Mouse (Mus musculus): ENCODE results near the gene Vmn1r226. TPM values are rescaled to one million over a fixed set of nuclear protein-coding genes. Genes with fewer than 3 reads are reported as not detected.

Vmn1r226 gene
- not detected for polyA plus RNA-seq (2017; shearing (Covaris generic))

DNA sequence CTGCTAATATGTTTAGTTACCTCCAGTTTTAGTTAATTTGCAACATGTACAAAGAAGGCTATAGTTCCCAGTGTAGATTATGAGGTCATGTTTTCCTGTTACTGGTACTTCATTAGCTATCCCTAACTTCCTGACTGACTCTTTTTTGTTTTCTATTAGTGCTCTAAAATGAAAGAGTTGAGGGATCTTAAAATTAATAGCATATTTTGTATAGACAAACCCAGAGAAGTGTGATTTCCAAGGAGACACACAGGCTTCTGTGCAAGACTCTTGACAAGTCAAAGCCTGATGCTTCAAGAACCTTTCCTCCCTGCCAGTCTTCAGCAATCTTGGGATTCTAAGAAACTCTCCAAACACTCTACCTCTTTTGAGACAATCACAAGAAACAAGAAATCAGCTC is at the start of gene Vmn1r226:
Gene Vmn1r226 (plus strand): TSS at position 301 of the 400 bp plus-strand sequence.

DNA sequence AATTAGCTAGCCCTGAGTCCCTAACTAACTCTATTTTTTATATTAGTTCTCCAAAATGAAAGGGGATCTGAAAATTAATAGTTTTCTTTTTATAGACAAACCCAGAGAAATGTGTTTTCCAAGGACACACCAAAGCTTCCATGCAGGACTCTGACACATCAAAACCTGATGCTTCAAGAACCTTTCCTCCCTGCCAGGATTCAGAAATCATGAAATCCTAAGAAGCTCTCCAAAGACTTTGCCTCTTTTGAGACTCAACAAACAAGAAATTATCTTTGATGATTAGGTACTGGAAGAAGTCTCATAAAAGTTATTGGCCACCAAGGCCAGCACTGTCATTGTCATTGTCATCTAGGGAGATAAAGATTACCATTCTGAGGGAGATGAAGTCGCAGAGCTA is 46.9 kb downstream of the Vmn1r226 start, which contains the start of gene Vmn1r227:
Gene Vmn1r227 (plus strand): TSS at position 301 of the 400 bp plus-strand sequence.

Other genes with a start within 250 kb of the Vmn1r226 start
- not detected for gene Vmn2r108, start 201.5 kb upstream of the Vmn1r226 start, polyA plus RNA-seq (2017; shearing (Covaris generic))
- gene Vmn1r225, start 184.7 kb upstream of the Vmn1r226 start, polyA plus RNA-seq (2017; shearing (Covaris generic)), result 0.45 TPM
- gene Vmn2r109, start 118.1 kb upstream of the Vmn1r226 start, polyA plus RNA-seq (2017; shearing (Covaris generic)), result not detected
- not detected for gene Vmn2r110, start 86.4 kb upstream of the Vmn1r226 start, polyA plus RNA-seq (2017; shearing (Covaris generic))
- gene Fpr-rs3, start 58.0 kb upstream of the Vmn1r226 start, polyA plus RNA-seq (2017; shearing (Covaris generic)), result 0.50 TPM
- gene Vmn1r227, start 47.0 kb downstream of the Vmn1r226 start, polyA plus RNA-seq (2017; shearing (Covaris generic)), result 0.07 TPM
- gene Vmn1r228, start 103.3 kb downstream of the Vmn1r226 start, polyA plus RNA-seq (2017; shearing (Covaris generic)), result not detected
- 0.05 TPM for gene Vmn1r229, start 128.7 kb downstream of the Vmn1r226 start, polyA plus RNA-seq (2017; shearing (Covaris generic))
- gene Vmn1r230, start 157.6 kb downstream of the Vmn1r226 start, polyA plus RNA-seq (2017; shearing (Covaris generic)), result not detected
- not detected for gene Vmn1r231, start 222.2 kb downstream of the Vmn1r226 start, polyA plus RNA-seq (2017; shearing (Covaris generic))
- gene Vmn1r232, start 236.9 kb downstream of the Vmn1r226 start, polyA plus RNA-seq (2017; shearing (Covaris generic)), result not detected

All from effector memory CD4-positive, alpha-beta T cell, adult 7 months (primary cell).